Comparison of ENCODE assay signal across 7 mouse cellular contexts in genomic region chr12:77674755-77675154, GRCm38 (mm10).
A peak's percentile ranks its signal among the peaks of the same experiment; 100 is the strongest.
DNase-seq lines count a peak whose midpoint lies in the region; ATAC-seq lines count a peak whose summit lies in the region.

No protein-coding gene starts in this region.

- peak; percentile 77 for ATAC-seq in CD4-positive, CD25-positive, alpha-beta regulatory T cell, adult 4 months
- ATAC-seq in common myeloid progenitor, adult 5-6 weeks (replicated peaks; ENCODE audit: low read depth, poor library complexity, severe bottlenecking), result peak; percentile 93

- DNase-seq in layer of hippocampus, adult 11-12 months (ENCODE audit: low spot score), result peak; percentile 44
- no peak for DNase-seq in layer of hippocampus, postnatal 36 days
- DNase-seq in MN1 (ENCODE audit: low spot score), result peak; percentile 45
- DNase-seq in lung, postnatal 10 days, result peak; percentile 60
- peak; percentile 68 for DNase-seq in thymus, postnatal 0 days (ENCODE audit: low spot score)

Comparison
In these comparisons a context has a peak if more than half of its experiments do, and no peak if none do; other contexts are left out.
1. DNase-seq: peak in layer of hippocampus, adult 11-12 months (single experiment), MN1 (single experiment), lung, postnatal 10 days (single experiment) and thymus, postnatal 0 days (single experiment); none in layer of hippocampus, postnatal 36 days (0 of 2).